Mouse (Mus musculus) forebrain, embryonic 16.5 days (tissue): ENCODE measurements around the gene Arhgef9. TPM values are rescaled to one million over a fixed set of nuclear protein-coding genes. Genes with fewer than 3 reads are reported as not detected.

Experiments used
- ATAC-seq: fragments of 200-750 bp; cut with Nextera tagmentation; 2 replicates; pipeline ENCODE4 v1.8.0; 2017; ENCODE audit warnings: mild to moderate bottlenecking, moderate library complexity
- H3K27ac ChIP-seq: fragments of 300-500 bp; sonication (generic); 2 replicates; pipeline ENCODE4 v1.5.1; 2014; ENCODE audit warnings: low read length, control low read depth
- H3K27me3 ChIP-seq: fragments of 300-500 bp; sonication (generic); replicated peaks from 2 replicates; pipeline ENCODE4 v1.6.1; 2014; ENCODE audit warnings: low read length; ENCODE audit not compliant: control insufficient read depth, insufficient read depth
- H3K36me3 ChIP-seq: fragments of 300-500 bp; sonication (generic); 2 replicates; pipeline ENCODE4 v1.6.1; 2014; ENCODE audit not compliant: control insufficient read depth, insufficient read depth
- H3K4me1 ChIP-seq: fragments of 300-500 bp; sonication (generic); replicated peaks from 2 replicates; pipeline ENCODE4 v1.6.1; 2014; ENCODE audit warnings: low read length; ENCODE audit not compliant: control insufficient read depth, insufficient read depth
- H3K4me2 ChIP-seq: fragments of 300-500 bp; sonication (generic); 2 replicates; pipeline ENCODE4 v1.6.1; 2014; ENCODE audit warnings: mild to moderate bottlenecking, low read length, control low read depth
- H3K4me3 ChIP-seq: fragments of 300-500 bp; sonication (generic); replicated peaks from 2 replicates; pipeline ENCODE4 v1.5.1; 2014; ENCODE audit warnings: mild to moderate bottlenecking, low read length, control low read depth
- H3K9ac ChIP-seq: fragments of 300-500 bp; sonication (generic); replicated peaks from 2 replicates; pipeline ENCODE4 v1.6.1; 2014; ENCODE audit warnings: low read depth, low read length, control low read depth
- H3K9me3 ChIP-seq: fragments of 300-500 bp; sonication (generic); 2 replicates; pipeline ENCODE4 v1.6.1; 2016; ENCODE audit warnings: low read length; ENCODE audit not compliant: control insufficient read depth
- WGBS: fragments of 180-500 bp; shearing (Covaris S2); extraction: QIAGEN DNeasy Blood & Tissue Kit; methylation state at CpG from one replicate; pipeline ENCODE4 v1.1.7; 2014; 5-methylcytosine and 5-hydroxymethylcytosine counted together
- polyA plus RNA-seq: library from polyadenylated mRNA; unstranded; fragments of >200 nt; fragmentation: Nextera tagmentation; extraction: Ambion mirVana; gene quantifications from 2 replicates; pipeline ENCODE4 v1.2.1, GENCODE M21; 2015

The Arhgef9 gene
- polyA plus RNA-seq, 1 experiment from 2014 or later, result 45.5 TPM

DNA sequence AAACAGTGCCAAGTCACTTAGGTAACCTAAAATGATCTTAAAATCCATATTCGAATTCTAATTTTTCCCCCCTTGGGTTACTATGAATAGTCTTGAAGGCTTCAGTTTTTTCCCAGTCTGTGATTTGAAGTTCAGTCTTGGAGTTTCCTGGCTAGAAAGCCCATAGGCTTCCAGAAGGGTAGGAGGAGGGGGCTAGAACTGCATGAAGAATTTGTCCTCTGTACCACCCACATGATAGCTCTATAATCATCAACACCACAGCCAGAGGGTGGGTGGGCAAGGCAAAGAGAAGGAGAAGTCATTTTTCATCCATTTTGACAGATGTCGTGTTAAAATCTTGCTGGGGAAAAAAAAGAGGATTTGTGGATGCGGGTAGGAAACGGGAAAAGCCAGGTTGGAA is 58.0 kb downstream of the Arhgef9 start:
- Histone ChIP-seq H3K4me2 (no peak overlapping the region), H3K4me3 (no peak overlapping the region), H3K4me1 (no peaks in the 10 kb centered on the region), H3K27ac (no peak overlapping the region), H3K27me3 (no peaks in the 10 kb centered on the region), H3K36me3 (no peaks in the 10 kb centered on the region), H3K9me3 (no peaks in the 10 kb centered on the region), H3K9ac (no peak overlapping the region)
- no peak for ATAC-seq
- WGBS, result 86% methylated on average over 4 of the region's 4 CpGs

DNA sequence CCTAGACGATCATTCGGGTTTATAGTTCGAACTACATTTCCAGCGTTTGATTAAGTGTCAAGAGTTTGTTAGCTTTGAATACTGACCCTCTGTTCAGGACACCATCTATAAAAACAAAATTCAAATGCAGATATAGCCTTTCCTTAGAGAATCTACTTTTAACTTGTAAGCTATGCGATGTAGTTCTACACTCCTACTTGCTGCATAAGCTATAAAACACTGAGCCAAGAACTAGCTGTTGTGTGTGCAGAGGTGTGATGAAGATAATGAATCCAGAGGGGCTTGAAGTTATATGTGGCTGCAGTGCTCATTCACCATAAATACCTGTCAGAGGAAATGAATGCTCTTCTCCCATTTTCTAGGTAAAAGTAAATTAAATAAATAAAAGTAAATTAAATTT is 63.2 kb downstream of the Arhgef9 start:
- no peaks in the 10 kb centered on the region for H3K27me3 ChIP-seq
- H3K36me3 ChIP-seq, result no peaks in the 10 kb centered on the region
- no peak overlapping the region for H3K27ac ChIP-seq
- no peak overlapping the region for H3K4me2 ChIP-seq
- no peak overlapping the region for H3K9ac ChIP-seq
- no peak for ATAC-seq
- H3K4me3 ChIP-seq, result no peak overlapping the region
- H3K9me3 ChIP-seq, result no peaks in the 10 kb centered on the region
- 93% methylated on average over 5 of the region's 5 CpGs for WGBS
- H3K4me1 ChIP-seq, result no peaks in the 10 kb centered on the region

DNA sequence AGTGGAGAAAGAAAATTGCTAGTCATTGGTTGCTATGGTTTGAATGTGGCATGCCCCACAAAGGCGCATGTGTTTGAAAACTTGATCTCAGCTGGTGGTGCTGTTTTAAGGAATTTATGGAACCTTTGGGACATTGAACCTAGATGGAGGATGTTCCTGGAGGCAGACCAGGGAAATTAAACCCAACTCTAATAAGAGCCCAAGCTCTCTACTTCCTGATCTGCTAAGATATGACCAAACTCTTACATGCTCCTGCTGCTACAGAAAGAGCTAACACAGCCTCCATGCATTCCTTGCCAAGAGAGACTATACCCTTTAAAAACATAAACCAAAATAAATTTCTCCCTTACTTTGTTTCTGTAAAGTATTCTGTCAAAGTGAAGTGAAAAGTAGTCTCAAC is 63.7 kb downstream of the Arhgef9 start:
- 91% methylated on average over 1 of the region's 1 CpGs for WGBS
- Histone ChIP-seq H3K4me1 (no peaks in the 10 kb centered on the region), H3K27me3 (no peaks in the 10 kb centered on the region), H3K9ac (no peak overlapping the region), H3K36me3 (no peaks in the 10 kb centered on the region), H3K4me2 (no peak overlapping the region), H3K9me3 (no peaks in the 10 kb centered on the region), H3K4me3 (no peak overlapping the region), H3K27ac (no peak overlapping the region)
- no peak for ATAC-seq

DNA sequence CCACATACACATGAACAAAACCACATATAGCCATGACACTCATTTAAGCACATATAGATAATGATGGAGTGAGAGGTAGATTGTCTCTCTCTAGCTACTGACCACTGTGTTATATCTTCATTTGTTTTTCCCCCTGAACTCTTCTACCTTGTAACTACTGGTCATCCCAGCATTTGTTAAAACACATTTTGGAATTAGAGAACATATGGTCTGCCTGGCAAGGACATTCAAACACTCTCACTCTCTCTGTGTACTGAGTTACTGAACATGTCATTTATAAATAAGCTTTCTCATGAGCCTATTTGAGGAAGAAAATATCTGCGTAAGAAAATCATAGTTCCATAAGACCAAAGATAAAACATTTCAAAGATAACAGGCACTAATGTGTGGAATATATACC is 64.9 kb downstream of the Arhgef9 start:
- H3K9ac ChIP-seq, result no peak overlapping the region
- no peak overlapping the region for H3K4me3 ChIP-seq
- H3K9me3 ChIP-seq, result no peaks in the 10 kb centered on the region
- no peaks in the 10 kb centered on the region for H3K27me3 ChIP-seq
- WGBS, result 77% methylated on average over 1 of the region's 1 CpGs
- no peak for ATAC-seq
- H3K36me3 ChIP-seq, result no peaks in the 10 kb centered on the region
- no peak overlapping the region for H3K4me2 ChIP-seq
- H3K27ac ChIP-seq, result no peak overlapping the region
- H3K4me1 ChIP-seq, result no peaks in the 10 kb centered on the region

DNA sequence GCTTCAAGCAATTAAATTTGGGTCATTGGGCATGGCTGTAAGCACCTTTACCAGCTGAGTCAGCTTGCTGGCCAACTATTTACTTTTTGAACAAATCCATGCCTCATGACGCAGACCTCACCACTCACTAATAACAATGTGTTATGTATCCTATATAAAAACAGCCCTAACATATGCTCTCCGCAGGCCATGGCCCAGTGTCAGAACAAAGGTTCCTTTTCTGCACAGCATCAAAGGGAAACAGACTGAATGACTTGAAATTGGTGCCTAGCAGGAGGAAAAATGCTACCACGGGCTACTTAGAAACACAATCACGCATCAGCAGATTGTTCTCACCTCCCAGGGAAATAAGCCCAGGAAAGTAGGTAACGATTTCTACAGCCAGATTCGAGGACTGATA is 73.2 kb downstream of the Arhgef9 start:
- no peak overlapping the region for H3K4me3 ChIP-seq
- no peaks in the 10 kb centered on the region for H3K27me3 ChIP-seq
- 27% methylated on average over 6 of the region's 6 CpGs for WGBS
- no peak overlapping the region for H3K9ac ChIP-seq
- no peak for ATAC-seq
- no peaks in the 10 kb centered on the region for H3K4me1 ChIP-seq
- no peak overlapping the region for H3K27ac ChIP-seq
- no peak overlapping the region for H3K4me2 ChIP-seq
- H3K36me3 ChIP-seq, result no peaks in the 10 kb centered on the region
- H3K9me3 ChIP-seq, result no peaks in the 10 kb centered on the region

DNA sequence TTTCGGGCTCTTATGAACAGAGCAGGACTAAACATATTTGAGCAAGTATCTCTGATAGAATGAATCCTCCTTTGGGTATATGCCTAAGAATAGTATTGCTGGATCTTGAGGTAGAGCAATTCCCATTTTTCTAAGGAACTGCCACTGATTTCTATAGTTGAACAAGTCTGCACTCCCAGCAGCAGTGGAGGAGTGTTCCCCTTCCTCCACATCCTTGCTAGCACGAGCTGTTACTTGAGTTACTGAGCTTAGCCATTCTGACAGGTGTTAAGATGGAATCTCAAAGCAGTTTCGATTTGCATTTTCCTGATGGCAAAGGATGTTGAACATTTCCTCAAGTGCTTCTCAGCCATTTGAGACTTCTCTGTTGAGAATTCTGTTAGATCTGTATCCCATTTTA is 92.3 kb downstream of the Arhgef9 start:
- H3K9ac ChIP-seq, result no peak overlapping the region

DNA sequence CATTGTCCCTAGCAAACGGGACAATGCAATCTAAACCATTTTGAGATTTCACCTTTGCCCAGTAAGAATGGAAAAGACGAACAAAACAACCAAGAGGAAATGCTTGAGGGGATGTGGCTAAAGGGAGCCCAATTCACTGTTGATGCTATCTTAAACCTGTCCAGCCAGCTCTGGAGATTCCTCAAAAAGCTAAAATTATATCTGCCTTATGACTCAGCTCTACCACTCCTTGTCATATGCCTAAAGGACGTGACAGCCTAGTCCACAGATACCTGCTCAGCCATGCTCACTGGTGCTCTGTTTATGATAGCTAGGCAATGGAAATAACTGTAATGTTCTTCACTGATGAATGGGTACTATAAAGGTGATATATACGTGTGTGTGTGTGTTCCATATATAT is 109.0 kb downstream of the Arhgef9 start:
- Histone ChIP-seq H3K4me2 (no peak overlapping the region), H3K9ac (no peak overlapping the region), H3K27ac (no peak overlapping the region), H3K9me3 (no peaks in the 10 kb centered on the region), H3K36me3 (no peaks in the 10 kb centered on the region), H3K4me3 (no peak overlapping the region), H3K27me3 (no peaks in the 10 kb centered on the region), H3K4me1 (no peaks in the 10 kb centered on the region)
- no peak for ATAC-seq
- 78% methylated on average over 4 of the region's 4 CpGs for WGBS

More for the DNA sequence above, 92.3 kb downstream of the Arhgef9 start:
- no peak for ATAC-seq
- Histone ChIP-seq H3K27me3 (no peaks in the 10 kb centered on the region), H3K4me1 (no peaks in the 10 kb centered on the region), H3K4me2 (no peak overlapping the region), H3K4me3 (no peak overlapping the region), H3K9me3 (no peaks in the 10 kb centered on the region), H3K27ac (no peak overlapping the region), H3K36me3 (no peaks in the 10 kb centered on the region)
- WGBS, result 76% methylated on average over 3 of the region's 3 CpGs

DNA sequence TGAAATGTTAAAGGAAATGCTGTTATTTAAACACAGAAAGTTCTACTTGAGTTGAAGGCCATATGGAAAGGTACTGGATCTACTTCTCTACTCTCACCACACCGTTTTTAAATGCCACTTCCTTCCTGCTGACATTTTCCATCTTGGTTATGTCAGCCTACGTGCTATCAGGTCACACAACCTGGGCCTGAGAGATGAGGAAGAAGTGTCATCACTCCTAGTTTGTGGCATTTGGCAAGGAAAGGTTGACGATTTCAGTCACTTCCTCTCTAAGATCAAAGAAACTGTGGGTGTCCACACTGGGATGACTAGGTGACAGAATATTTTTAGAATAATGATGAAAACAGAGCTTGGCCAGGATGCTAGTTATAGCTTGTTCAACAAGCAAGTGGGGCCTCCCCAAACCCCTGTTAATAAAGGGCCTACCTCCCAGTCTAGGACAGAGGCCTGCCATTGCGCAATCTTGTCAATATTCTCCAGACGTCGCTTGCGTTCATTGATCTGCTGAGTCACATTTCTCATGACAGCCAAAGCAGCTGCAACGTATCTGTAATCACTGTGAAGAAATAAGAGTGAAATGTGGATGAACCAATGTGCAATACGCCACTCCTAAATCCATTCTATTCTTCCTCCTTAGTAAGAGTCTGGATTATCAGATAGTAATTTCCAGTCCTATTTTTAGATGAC is 119.5 kb downstream of the Arhgef9 start:
- no peaks in the 10 kb centered on the region for H3K27me3 ChIP-seq
- no peaks in the 10 kb centered on the region for H3K4me1 ChIP-seq
- no peak overlapping the region for H3K9ac ChIP-seq
- WGBS, result 88% methylated on average over 9 of the region's 9 CpGs
- H3K4me2 ChIP-seq, result no peak overlapping the region
- ATAC-seq, result no peak
- H3K27ac ChIP-seq, result no peak overlapping the region
- H3K4me3 ChIP-seq, result no peak overlapping the region
- H3K36me3 ChIP-seq, result no peaks in the 10 kb centered on the region
- H3K9me3 ChIP-seq, result no peaks in the 10 kb centered on the region

DNA sequence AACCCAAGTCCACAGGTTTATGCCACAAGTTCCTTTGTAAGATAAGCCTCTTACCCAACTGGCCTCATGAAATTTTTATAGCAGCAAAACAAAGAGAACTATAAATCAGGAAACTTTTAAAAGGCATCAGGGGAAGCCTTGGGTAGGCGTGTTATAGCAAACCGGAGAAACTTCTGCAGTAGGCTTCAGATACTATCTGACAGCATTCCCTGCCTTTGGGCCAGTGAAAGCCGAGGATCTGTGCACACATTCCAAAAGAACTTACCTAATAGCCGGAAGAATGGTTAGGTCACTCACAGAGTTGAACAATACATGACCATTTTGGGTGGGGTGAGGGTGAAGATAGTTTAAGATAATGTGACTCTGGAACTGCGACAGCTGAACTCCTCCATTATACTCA is 168.7 kb downstream of the Arhgef9 start:
- H3K27ac ChIP-seq, result no peak overlapping the region
- ATAC-seq, result no peak
- no peaks in the 10 kb centered on the region for H3K9me3 ChIP-seq
- H3K9ac ChIP-seq, result no peak overlapping the region
- 0 out of 2 replicates have a peak, but pooled peaks cover 2% of the 10 kb centered on the region for H3K4me1 ChIP-seq
- 66% methylated on average over 5 of the region's 5 CpGs for WGBS
- H3K4me3 ChIP-seq, result no peak overlapping the region
- no peak overlapping the region for H3K4me2 ChIP-seq
- H3K27me3 ChIP-seq, result no peaks in the 10 kb centered on the region
- H3K36me3 ChIP-seq, result no peaks in the 10 kb centered on the region
